Mouse (Mus musculus) small intestine, adult 2 months (tissue): ENCODE data around the gene Gm49336. TPM values are rescaled to one million over a fixed set of nuclear protein-coding genes. Genes with fewer than 3 reads are reported as not detected.

Experiments used
- H3K27ac ChIP-seq: fragments of 200-500 bp; 2 replicates; pipeline ENCODE4 v1.5.1; 2012; ENCODE audit warnings: low read depth, low read length, control low read depth, inconsistent platforms; ENCODE audit not compliant: insufficient read depth
- H3K27me3 ChIP-seq: fragments of 200-500 bp; 2 replicates; pipeline ENCODE4 v1.6.1; 2012; ENCODE audit warnings: mild to moderate bottlenecking, moderate library complexity, low read length, inconsistent platforms; ENCODE audit not compliant: control insufficient read depth, insufficient read depth
- H3K36me3 ChIP-seq: fragments of 200-500 bp; 2 replicates; pipeline ENCODE4 v1.6.1; 2012; ENCODE audit warnings: mild to moderate bottlenecking, low read length, control low read depth, inconsistent platforms; ENCODE audit not compliant: control insufficient read depth, insufficient read depth
- H3K4me1 ChIP-seq: fragments of 200-500 bp; 2 replicates; pipeline ENCODE4 v1.6.1; 2012; ENCODE audit warnings: low read length, inconsistent platforms, mixed read lengths; ENCODE audit not compliant: control insufficient read depth, insufficient read depth, insufficient read length
- H3K4me3 ChIP-seq: fragments of 200-500 bp; 2 replicates; pipeline ENCODE4 v1.5.1; 2012; ENCODE audit warnings: low read depth, mild to moderate bottlenecking, control low read depth, inconsistent platforms, low read length, moderate library complexity
- CTCF ChIP-seq: fragments of 200-500 bp; IDR thresholded peaks from 2 replicates; pipeline ENCODE4 v1.5.1; 2012; ENCODE audit warnings: low read depth, mild to moderate bottlenecking, control low read depth, inconsistent platforms, low read length, moderate library complexity, mixed read lengths; ENCODE audit not compliant: insufficient replicate concordance, insufficient read length; ENCODE audit errors: extremely low read depth
- POLR2A ChIP-seq: fragments of 200-500 bp; IDR thresholded peaks from 2 replicates; pipeline ENCODE4 v1.6.1; 2012; ENCODE audit warnings: low read depth, mild to moderate bottlenecking, control low read depth, inconsistent platforms, low read length, moderate library complexity
- WGBS: fragments of 180-500 bp; shearing (Covaris S2); methylation state at CpG from one replicate; pipeline ENCODE4 v1.1.7; 2018; 5-methylcytosine and 5-hydroxymethylcytosine counted together
- polyA plus RNA-seq: library from polyadenylated mRNA; depleted of rRNA; stranded (reverse); fragments of >200 nt; gene quantifications from 2 replicates; pipeline ENCODE4 v1.2.3, GENCODE M21; 2012

Gene Gm49336
- polyA plus RNA-seq, 1 experiment, result 8.4 TPM

DNA sequence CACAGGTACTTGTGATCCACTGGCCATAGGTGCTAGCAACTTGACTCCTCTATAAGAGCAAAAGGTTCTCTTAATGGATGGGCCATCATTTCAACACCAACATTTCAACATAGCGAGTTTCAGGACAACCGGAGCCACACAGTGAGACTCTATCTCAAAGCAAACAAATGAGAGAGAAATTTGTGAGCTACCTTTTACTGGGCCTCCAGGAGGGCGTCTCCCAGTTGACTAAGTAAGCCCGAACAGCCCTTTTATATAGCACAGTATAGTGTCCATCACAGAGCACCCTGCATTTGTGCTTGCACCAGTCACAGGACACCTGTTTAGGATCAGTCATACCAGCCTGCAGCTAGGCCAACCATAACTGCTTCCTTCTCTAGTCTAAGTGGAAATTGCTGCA is 5.8 kb upstream of the Gm49336 start:
- TF ChIP-seq POLR2A (no peak), CTCF (no peak)
- Histone ChIP-seq H3K27me3 (no peaks in the 10 kb centered on the region), H3K4me3 (no peak overlapping the region), H3K4me1 (peaks cover 4% of the 10 kb centered on the region; the same call in 1 of the 2 replicates), H3K27ac (no peak overlapping the region), H3K36me3 (no peaks in the 10 kb centered on the region)
- WGBS, result 48% methylated on average over 4 of the region's 4 CpGs

DNA sequence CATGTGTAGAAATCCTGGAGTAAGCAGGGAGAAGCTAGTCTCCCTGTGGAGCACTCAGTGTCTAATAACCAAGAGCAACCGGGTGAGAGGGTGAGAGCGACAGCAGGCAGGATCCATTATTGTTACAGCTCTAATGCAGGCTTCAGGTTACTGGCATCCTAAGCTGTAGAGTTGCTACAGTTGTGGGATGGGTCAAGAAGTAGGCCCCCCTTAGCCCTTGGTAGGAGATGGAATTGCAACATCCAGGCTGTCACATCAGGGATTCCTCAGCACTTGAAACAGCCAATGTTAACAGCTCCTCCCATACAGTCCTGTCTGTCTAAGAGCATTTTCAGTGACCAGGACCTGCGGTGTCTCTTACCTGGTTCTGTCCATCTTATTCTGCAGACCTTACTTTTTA is 5.0 kb upstream of the Gm49336 start:
- H3K27me3 ChIP-seq, result no peaks in the 10 kb centered on the region
- H3K36me3 ChIP-seq, result no peaks in the 10 kb centered on the region
- H3K4me3 ChIP-seq, result no peak overlapping the region
- no peak overlapping the region for H3K27ac ChIP-seq
- TF ChIP-seq CTCF (no peak), POLR2A (no peak)
- H3K4me1 ChIP-seq, result peaks cover 4% of the 10 kb centered on the region; the same call in 1 of the 2 replicates
- WGBS, result 69% methylated on average over 3 of the region's 3 CpGs

- Histone ChIP-seq H3K27me3 (no peaks in the 10 kb centered on the region), H3K4me1 (peaks cover 4% of the 10 kb centered on the region; the same call in 1 of the 2 replicates), H3K4me3 (no peak overlapping the region), H3K36me3 (no peaks in the 10 kb centered on the region), H3K27ac (no peak overlapping the region)
- TF ChIP-seq CTCF, result no peak
- no peak for TF ChIP-seq POLR2A
Measured at GRCm38 (mm10) chr14:60254774-60255173, 3.5 kb upstream of the Gm49336 start.

GRCm38 (mm10) chr14:60253466-60253865 is 2.2 kb upstream of the Gm49336 start:
- H3K4me1 ChIP-seq, result peaks cover 9% of the 10 kb centered on the region; the same call in 1 of the 2 replicates
- no peak overlapping the region for H3K4me3 ChIP-seq
- H3K27ac ChIP-seq, result no peak overlapping the region
- H3K27me3 ChIP-seq, result no peaks in the 10 kb centered on the region
- TF ChIP-seq POLR2A (no peak), CTCF (no peak)
- no peaks in the 10 kb centered on the region for H3K36me3 ChIP-seq
- 91% methylated on average over 3 of the region's 3 CpGs for WGBS

GRCm38 (mm10) chr14:60252004-60253000 is 995 bp upstream of the Gm49336 start:
- WGBS, result 11% methylated on average over 15 of the region's 15 CpGs
- H3K27ac ChIP-seq, result peak overlapping the region; percentile 92
- TF ChIP-seq POLR2A (no peak), CTCF (no peak)

GRCm38 (mm10) chr14:60250879-60251278 is 428 bp downstream of the Gm49336 start:
- no peaks in the 10 kb centered on the region; the same call in 1 of the 2 replicates for H3K36me3 ChIP-seq
- no peak for TF ChIP-seq CTCF
- no peak for TF ChIP-seq POLR2A
- peak overlapping the region; percentile 66 for H3K27ac ChIP-seq
- H3K4me1 ChIP-seq, result peaks cover 9% of the 10 kb centered on the region; the same call in 1 of the 2 replicates
- peak overlapping the region; percentile 95 for H3K4me3 ChIP-seq
- H3K27me3 ChIP-seq, result no peaks in the 10 kb centered on the region
- under 1% methylated on average over 39 of the region's 39 CpGs for WGBS

More at GRCm38 (mm10) chr14:60252004-60253000, 995 bp upstream of the Gm49336 start:
- Histone ChIP-seq H3K4me3 (peak overlapping the region; percentile 95), H3K27me3 (no peaks in the 10 kb centered on the region), H3K4me1 (peaks cover 9% of the 10 kb centered on the region; the same call in 1 of the 2 replicates), H3K36me3 (no peaks in the 10 kb centered on the region)

DNA sequence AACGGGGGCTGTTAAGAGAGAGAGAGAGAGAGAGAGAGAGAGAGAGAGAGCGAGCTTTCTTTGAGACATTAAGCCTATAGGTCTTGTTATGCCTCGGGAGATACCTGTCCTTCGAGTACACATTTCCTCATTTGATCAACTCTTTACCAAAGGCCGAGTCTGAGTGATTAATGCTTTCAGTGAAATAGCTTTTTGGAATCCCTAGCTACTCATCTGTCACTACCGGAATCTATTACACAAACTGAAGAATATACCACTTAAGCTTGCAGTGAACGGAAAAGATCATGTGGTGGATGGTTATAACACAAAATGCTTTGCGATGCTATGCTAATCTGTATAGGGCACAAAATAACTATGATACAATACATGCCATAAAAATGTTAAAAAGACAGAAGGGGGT is 941 bp downstream of the Gm49336 start:
- WGBS, result 3% methylated on average over 8 of the region's 8 CpGs
- Histone ChIP-seq H3K36me3 (peaks cover under 1% of the 10 kb centered on the region; the same call in 1 of the 2 replicates), H3K4me3 (no peak overlapping the region)

More for the DNA sequence above, 941 bp downstream of the Gm49336 start:
- H3K4me1 ChIP-seq, result peaks cover 9% of the 10 kb centered on the region; the same call in 1 of the 2 replicates
- H3K27me3 ChIP-seq, result no peaks in the 10 kb centered on the region
- TF ChIP-seq CTCF (no peak), POLR2A (no peak)
- H3K27ac ChIP-seq, result no peak overlapping the region
